Mouse (Mus musculus) hindbrain, embryonic 11.5 days (tissue): ENCODE measurements at regions not wholly inside any gene's neighbourhood (a gene's known extent, or its start where the extent isn't known, plus 50 kb on each side); places are given as distances from the start of the nearest gene placed in this dataset.

Source experiments
- ATAC-seq: fragments of 200-750 bp; cut with Nextera tagmentation; 2 replicates; pipeline ENCODE4 v1.8.0; 2017; ENCODE audit warnings: mild to moderate bottlenecking, moderate TSS enrichment, moderate library complexity; ENCODE audit not compliant: low FRiP score
- DNase-seq: peaks from one replicate; pipeline ENCODE4 v3.0.0-alpha.2; 2015; ENCODE audit warnings: low spot score
- H3K27ac ChIP-seq: fragments of 300-500 bp; sonication (generic); 2 replicates; pipeline ENCODE4 v1.5.1; 2014; ENCODE audit warnings: mild to moderate bottlenecking, low read depth, low read length
- H3K27me3 ChIP-seq: fragments of 300-500 bp; sonication (generic); 2 replicates; pipeline ENCODE4 v1.6.1; 2014; ENCODE audit warnings: mild to moderate bottlenecking, low read length, moderate library complexity, mixed read lengths; ENCODE audit not compliant: control insufficient read depth, insufficient read depth
- H3K36me3 ChIP-seq: fragments of 300-500 bp; sonication (generic); 2 replicates; pipeline ENCODE4 v1.6.1; 2014; ENCODE audit warnings: mild to moderate bottlenecking, low read length, moderate library complexity, mixed read lengths; ENCODE audit not compliant: control insufficient read depth, insufficient read depth
- H3K4me1 ChIP-seq: fragments of 300-500 bp; sonication (generic); replicated peaks from 2 replicates; pipeline ENCODE4 v1.6.1; 2014; ENCODE audit warnings: low read length, mixed read lengths; ENCODE audit not compliant: control insufficient read depth, insufficient read depth
- H3K4me2 ChIP-seq: fragments of 300-500 bp; sonication (generic); replicated peaks from 2 replicates; pipeline ENCODE4 v1.6.1; 2014; ENCODE audit warnings: mild to moderate bottlenecking, low read depth, low read length
- H3K4me3 ChIP-seq: fragments of 300-500 bp; sonication (generic); 2 replicates; pipeline ENCODE4 v1.5.1; 2014; ENCODE audit warnings: low read depth, low read length
- H3K9ac ChIP-seq: fragments of 300-500 bp; sonication (generic); 2 replicates; pipeline ENCODE4 v1.6.1; 2014; ENCODE audit warnings: low read depth, low read length
- H3K9me3 ChIP-seq: fragments of 300-500 bp; sonication (generic); 2 replicates; pipeline ENCODE4 v1.6.1; 2016; ENCODE audit warnings: low read length; ENCODE audit not compliant: control insufficient read depth
- WGBS: fragments of 180-500 bp; shearing (Covaris S2); extraction: QIAGEN DNeasy Blood & Tissue Kit; methylation state at CpG from one replicate; pipeline ENCODE4 v1.1.7; 2014; 5-methylcytosine and 5-hydroxymethylcytosine counted together

- H3K9ac ChIP-seq, result no peak overlapping the region
- H3K4me1 ChIP-seq, result no peaks in the 10 kb centered on the region
- no peaks in the 10 kb centered on the region for H3K36me3 ChIP-seq
- no peak for DNase-seq
- 89% methylated on average over 8 of the region's 8 CpGs for WGBS
- no peak for ATAC-seq
- H3K4me3 ChIP-seq, result no peak overlapping the region
- H3K27ac ChIP-seq, result no peak overlapping the region
- no peaks in the 10 kb centered on the region for H3K9me3 ChIP-seq
- no peak overlapping the region for H3K4me2 ChIP-seq
- no peaks in the 10 kb centered on the region for H3K27me3 ChIP-seq
Measured at GRCm38 (mm10) chr2:131663199-131663809, 101.2 kb upstream of the Adra1d start.

- H3K4me1 ChIP-seq, result no peaks in the 10 kb centered on the region
- DNase-seq, result no peak
- no peaks in the 10 kb centered on the region for H3K9me3 ChIP-seq
- H3K36me3 ChIP-seq, result no peaks in the 10 kb centered on the region
- 67% methylated on average over 5 of the region's 5 CpGs for WGBS
- H3K4me3 ChIP-seq, result no peak overlapping the region
- no peak overlapping the region for H3K27ac ChIP-seq
- H3K4me2 ChIP-seq, result no peak overlapping the region
- no peaks in the 10 kb centered on the region for H3K27me3 ChIP-seq
- no peak for ATAC-seq
- no peak overlapping the region for H3K9ac ChIP-seq
Measured at GRCm38 (mm10) chr2:131652197-131652596, 90.1 kb upstream of the Adra1d start.

- H3K9me3 ChIP-seq, result no peaks in the 10 kb centered on the region
- H3K27me3 ChIP-seq, result no peaks in the 10 kb centered on the region
- no peak overlapping the region for H3K9ac ChIP-seq
- no peak overlapping the region for H3K27ac ChIP-seq
- no peaks in the 10 kb centered on the region for H3K36me3 ChIP-seq
- no peak for DNase-seq
- no peak for ATAC-seq
- H3K4me2 ChIP-seq, result no peak overlapping the region
- no peak overlapping the region for H3K4me3 ChIP-seq
- no peaks in the 10 kb centered on the region for H3K4me1 ChIP-seq
- WGBS, result 75% methylated on average over 9 of the region's 9 CpGs
Measured at GRCm38 (mm10) chr2:131650611-131651153, 88.6 kb upstream of the Adra1d start.

- Histone ChIP-seq H3K27ac (no peak overlapping the region), H3K36me3 (no peaks in the 10 kb centered on the region), H3K9ac (no peak overlapping the region), H3K27me3 (no peaks in the 10 kb centered on the region), H3K4me1 (no peaks in the 10 kb centered on the region), H3K4me2 (no peak overlapping the region), H3K9me3 (no peaks in the 10 kb centered on the region), H3K4me3 (no peak overlapping the region)
- DNase-seq (no peak), ATAC-seq (no peak)
- WGBS, result 73% methylated on average over 2 of the region's 2 CpGs
Measured at GRCm38 (mm10) chr2:131644166-131644858, 82.2 kb upstream of the Adra1d start.

GRCm38 (mm10) chr2:131642456-131642855, 80.4 kb upstream of the Adra1d start:
- DNase-seq (no peak), ATAC-seq (no peak)
- H3K27me3 ChIP-seq, result no peaks in the 10 kb centered on the region
- H3K4me1 ChIP-seq, result no peaks in the 10 kb centered on the region
- no peak overlapping the region for H3K4me3 ChIP-seq
- no peak overlapping the region for H3K9ac ChIP-seq
- no peak overlapping the region for H3K4me2 ChIP-seq
- H3K9me3 ChIP-seq, result no peaks in the 10 kb centered on the region
- WGBS, result 89% methylated on average over 3 of the region's 3 CpGs
- no peaks in the 10 kb centered on the region for H3K36me3 ChIP-seq
- H3K27ac ChIP-seq, result no peak overlapping the region

GRCm38 (mm10) chr2:131638996-131639605, 77.0 kb upstream of the Adra1d start:
- H3K9me3 ChIP-seq, result no peaks in the 10 kb centered on the region
- WGBS, result 84% methylated on average over 3 of the region's 3 CpGs
- H3K27ac ChIP-seq, result no peak overlapping the region
- ATAC-seq (no peak), DNase-seq (no peak)
- H3K4me3 ChIP-seq, result no peak overlapping the region
- no peak overlapping the region for H3K4me2 ChIP-seq
- no peak overlapping the region for H3K9ac ChIP-seq
- no peaks in the 10 kb centered on the region for H3K27me3 ChIP-seq
- H3K4me1 ChIP-seq, result no peaks in the 10 kb centered on the region
- no peaks in the 10 kb centered on the region for H3K36me3 ChIP-seq

GRCm38 (mm10) chr2:131635791-131636190, 73.7 kb upstream of the Adra1d start:
- no peak for ATAC-seq
- no peaks in the 10 kb centered on the region for H3K36me3 ChIP-seq
- H3K4me3 ChIP-seq, result no peak overlapping the region
- no peaks in the 10 kb centered on the region for H3K9me3 ChIP-seq
- H3K9ac ChIP-seq, result no peak overlapping the region
- no peak for DNase-seq
- H3K4me2 ChIP-seq, result no peak overlapping the region
- no peak overlapping the region for H3K27ac ChIP-seq
- 78% methylated on average over 2 of the region's 2 CpGs for WGBS
- no peaks in the 10 kb centered on the region for H3K4me1 ChIP-seq
- H3K27me3 ChIP-seq, result no peaks in the 10 kb centered on the region

GRCm38 (mm10) chr2:131617916-131618315, 55.8 kb upstream of the Adra1d start:
- Histone ChIP-seq H3K36me3 (no peaks in the 10 kb centered on the region), H3K9me3 (no peaks in the 10 kb centered on the region), H3K4me2 (no peak overlapping the region), H3K27me3 (no peaks in the 10 kb centered on the region), H3K4me3 (no peak overlapping the region), H3K27ac (no peak overlapping the region), H3K4me1 (no peaks in the 10 kb centered on the region), H3K9ac (no peak overlapping the region)
- DNase-seq (no peak), ATAC-seq (no peak)
- 78% methylated on average over 4 of the region's 4 CpGs for WGBS

- Histone ChIP-seq H3K9ac (no peak overlapping the region), H3K27me3 (no peaks in the 10 kb centered on the region), H3K4me1 (no peaks in the 10 kb centered on the region), H3K36me3 (no peaks in the 10 kb centered on the region), H3K4me3 (no peak overlapping the region), H3K9me3 (no peaks in the 10 kb centered on the region), H3K4me2 (no peak overlapping the region), H3K27ac (no peak overlapping the region)
- 77% methylated on average over 5 of the region's 5 CpGs for WGBS
- no peak for ATAC-seq
- no peak for DNase-seq
Measured at GRCm38 (mm10) chr2:131612486-131612885, 50.4 kb upstream of the Adra1d start.
